Mouse (Mus musculus) MEL (cell line): ENCODE data around the gene Olfr504. TPM values are rescaled to one million over a fixed set of nuclear protein-coding genes. Genes with fewer than 3 reads are reported as not detected.

Source experiments
- DNase-seq: peaks from one replicate; pipeline ENCODE4 v3.0.0; 2011; ENCODE audit warnings: low read depth, low spot score
- H3K27ac ChIP-seq: 2 replicates; pipeline ENCODE4 v1.5.1; 2012; ENCODE audit warnings: low read depth, mild to moderate bottlenecking, control low read depth, low read length, moderate library complexity; ENCODE audit not compliant: control insufficient read depth
- H3K27me3 ChIP-seq, 2 experiments: fragments of 150-350 bp in 1 of 2; sonication (generic) in 1 of 2; 2 replicates each; pipeline ENCODE4 v1.6.1; 2012; ENCODE audit warnings: low read length in 2 of 2, mild to moderate bottlenecking in 2 of 2, improper control_type of control experiment in 1 of 2, moderate library complexity in 1 of 2; ENCODE audit not compliant: insufficient read depth in 2 of 2, control insufficient read depth in 1 of 2
- H3K36me3 ChIP-seq, 2 experiments: 2 replicates each; pipeline ENCODE4 v1.6.1; 2012 to 2014; ENCODE audit warnings: low read length in 2 of 2, improper control_type of control experiment in 1 of 2, inconsistent platforms in 1 of 2, mild to moderate bottlenecking in 1 of 2; ENCODE audit not compliant: insufficient read depth in 2 of 2, control insufficient read depth in 1 of 2
- H3K4me1 ChIP-seq, 2 experiments: fragments of 150-350 bp in 1 of 2; sonication (generic) in 1 of 2; 2 replicates each; pipeline ENCODE4 v1.6.1; 2012; ENCODE audit warnings: low read length in 2 of 2, improper control_type of control experiment in 1 of 2, mild to moderate bottlenecking in 1 of 2; ENCODE audit not compliant: insufficient read depth in 2 of 2, control insufficient read depth in 1 of 2
- H3K4me3 ChIP-seq, 2 experiments: fragments of 150-350 bp in 1 of 2; sonication (generic) in 1 of 2; 2 replicates each; pipeline ENCODE4 v1.5.1; 2012; ENCODE audit warnings: low read depth in 2 of 2, low read length in 2 of 2, mild to moderate bottlenecking in 2 of 2, moderate library complexity in 2 of 2, control low read depth in 1 of 2, improper control_type of control experiment in 1 of 2; ENCODE audit not compliant: control insufficient read depth in 1 of 2, insufficient read depth in 1 of 2
- H3K79me2 ChIP-seq: 2 replicates; pipeline ENCODE4 v1.6.1; 2012; ENCODE audit warnings: mild to moderate bottlenecking, low read length, moderate library complexity; ENCODE audit not compliant: control insufficient read depth, poor library complexity, insufficient read depth
- H3K9ac ChIP-seq: 2 replicates; pipeline ENCODE4 v1.6.1; 2012; ENCODE audit warnings: low read depth, mild to moderate bottlenecking, control low read depth, low read length, moderate library complexity; ENCODE audit not compliant: control insufficient read depth, poor library complexity, severe bottlenecking
- H3K9me3 ChIP-seq: fragments of 150-350 bp; sonication (generic); replicated peaks from 2 replicates; pipeline ENCODE4 v1.6.1; 2012; ENCODE audit warnings: mild to moderate bottlenecking, low read length, improper control_type of control experiment, moderate library complexity; ENCODE audit not compliant: insufficient read depth
- BHLHE40 ChIP-seq: IDR thresholded peaks from 2 replicates; pipeline ENCODE4 v1.6.1; 2012; ENCODE audit warnings: low read depth, mild to moderate bottlenecking, inconsistent platforms, low read length, improper control_type of control experiment, borderline replicate concordance
- CHD2 ChIP-seq: IDR thresholded peaks from 2 replicates; pipeline ENCODE4 v1.6.1; 2011; ENCODE audit warnings: low read length, improper control_type of control experiment
- CTCF ChIP-seq, 3 experiments: IDR thresholded peaks in 2 of 3; conservative IDR thresholded peaks in 1 of 3; 2 replicates each; pipeline ENCODE4 v1.5.1; 2011 to 2012; ENCODE audit warnings: low read length in 3 of 3, low read depth in 2 of 3, mild to moderate bottlenecking in 2 of 3, improper control_type of control experiment in 1 of 3, inconsistent platforms in 1 of 3, mixed read lengths in 1 of 3, moderate library complexity in 1 of 3; ENCODE audit not compliant: control insufficient read depth in 1 of 3, insufficient read depth in 1 of 3, poor library complexity in 1 of 3, severe bottlenecking in 1 of 3
- E2F4 ChIP-seq: IDR thresholded peaks from 2 replicates; pipeline ENCODE4 v1.6.1; 2011; ENCODE audit warnings: low read depth, low read length, improper control_type of control experiment, borderline replicate concordance
- EP300 ChIP-seq, 2 experiments: IDR thresholded peaks; 2 replicates each; pipeline ENCODE4 v1.6.1; 2011; ENCODE audit warnings: improper control_type of control experiment in 2 of 2, low read length in 2 of 2, low read depth in 1 of 2, mild to moderate bottlenecking in 1 of 2
- ETS1 ChIP-seq: IDR thresholded peaks from 2 replicates; pipeline ENCODE4 v1.6.1; 2012; ENCODE audit warnings: low read depth, mild to moderate bottlenecking, inconsistent platforms, low read length, improper control_type of control experiment, moderate library complexity
- GABPA ChIP-seq: IDR thresholded peaks from 2 replicates; pipeline ENCODE4 v1.6.1; 2012; ENCODE audit warnings: low read depth, mild to moderate bottlenecking, inconsistent platforms, low read length, improper control_type of control experiment, moderate library complexity
- GATA1 ChIP-seq: IDR thresholded peaks from 2 replicates; pipeline ENCODE4 v1.6.1; 2011; ENCODE audit warnings: low read depth, low read length, improper control_type of control experiment
- JUND ChIP-seq: IDR thresholded peaks from 2 replicates; pipeline ENCODE4 v1.6.1; 2011; ENCODE audit warnings: low read depth, mild to moderate bottlenecking, improper control_type of control experiment, low read length
- MAFK ChIP-seq: IDR thresholded peaks from 2 replicates; pipeline ENCODE4 v1.6.1; 2011; ENCODE audit warnings: low read depth, mild to moderate bottlenecking, low read length, improper control_type of control experiment, borderline replicate concordance
- MAZ ChIP-seq: IDR thresholded peaks from 2 replicates; pipeline ENCODE4 v1.6.1; 2012; ENCODE audit warnings: low read depth, mild to moderate bottlenecking, inconsistent platforms, low read length, improper control_type of control experiment
- MEF2A ChIP-seq: IDR thresholded peaks from 2 replicates; pipeline ENCODE4 v1.6.1; 2014; ENCODE audit warnings: low read depth, mild to moderate bottlenecking, inconsistent platforms, low read length, improper control_type of control experiment; ENCODE audit not compliant: poor library complexity, insufficient replicate concordance, severe bottlenecking; ENCODE audit errors: extremely low read depth
- MYB ChIP-seq: IDR thresholded peaks from 2 replicates; pipeline ENCODE4 v1.6.1; 2011; ENCODE audit warnings: mild to moderate bottlenecking, low read depth, low read length, improper control_type of control experiment
- MYC ChIP-seq: IDR thresholded peaks from 2 replicates; pipeline ENCODE4 v1.6.1; 2011; ENCODE audit warnings: low read depth, mild to moderate bottlenecking, low read length, improper control_type of control experiment, moderate library complexity
- NRF1 ChIP-seq: IDR thresholded peaks from 2 replicates; pipeline ENCODE4 v1.6.1; 2014; ENCODE audit warnings: low read depth, mild to moderate bottlenecking, inconsistent platforms, low read length, improper control_type of control experiment, moderate library complexity; ENCODE audit not compliant: poor library complexity, insufficient read depth, severe bottlenecking
- POLR2A ChIP-seq, 2 experiments: IDR thresholded peaks; 2 replicates each; pipeline ENCODE4 v1.6.1; 2011 to 2012; ENCODE audit warnings: low read length in 2 of 2, mild to moderate bottlenecking in 2 of 2, control low read depth in 1 of 2, improper control_type of control experiment in 1 of 2, low read depth in 1 of 2, moderate library complexity in 1 of 2; ENCODE audit not compliant: control insufficient read depth in 1 of 2, insufficient read depth in 1 of 2, poor library complexity in 1 of 2
- POLR2AphosphoS2 ChIP-seq: IDR thresholded peaks from 2 replicates; pipeline ENCODE4 v1.6.1; 2011; ENCODE audit warnings: low read length, improper control_type of control experiment
- RAD21 ChIP-seq: IDR thresholded peaks from 2 replicates; pipeline ENCODE4 v1.6.1; 2011; ENCODE audit warnings: mild to moderate bottlenecking, low read depth, low read length, improper control_type of control experiment
- RCOR1 ChIP-seq: IDR thresholded peaks from 2 replicates; pipeline ENCODE4 v1.6.1; 2012; ENCODE audit warnings: low read depth, mild to moderate bottlenecking, inconsistent platforms, low read length, improper control_type of control experiment
- SIN3A ChIP-seq: IDR thresholded peaks from 2 replicates; pipeline ENCODE4 v1.6.1; 2012; ENCODE audit warnings: low read length, improper control_type of control experiment, inconsistent platforms
- SMC3 ChIP-seq: IDR thresholded peaks from 2 replicates; pipeline ENCODE4 v1.6.1; 2011; ENCODE audit warnings: low read depth, low read length, improper control_type of control experiment
- TAL1 ChIP-seq: IDR thresholded peaks from 2 replicates; pipeline ENCODE4 v1.6.1; 2012; ENCODE audit warnings: mild to moderate bottlenecking, inconsistent platforms, low read length, moderate library complexity, mixed read lengths
- TCF12 ChIP-seq: IDR thresholded peaks from 2 replicates; pipeline ENCODE4 v1.6.1; 2014; ENCODE audit warnings: low read depth, mild to moderate bottlenecking, inconsistent platforms, low read length, improper control_type of control experiment, moderate library complexity
- UBTF ChIP-seq: IDR thresholded peaks from 2 replicates; pipeline ENCODE4 v1.6.1; 2012; ENCODE audit warnings: low read depth, mild to moderate bottlenecking, inconsistent platforms, low read length, improper control_type of control experiment, moderate library complexity, borderline replicate concordance; ENCODE audit not compliant: insufficient read depth
- ZKSCAN1 ChIP-seq: IDR thresholded peaks from 2 replicates; pipeline ENCODE4 v1.6.1; 2012; ENCODE audit warnings: low read depth, mild to moderate bottlenecking, inconsistent platforms, low read length, improper control_type of control experiment, moderate library complexity
- ZMIZ1 ChIP-seq: IDR thresholded peaks from 2 replicates; pipeline ENCODE4 v1.6.1; 2012; ENCODE audit warnings: low read depth, mild to moderate bottlenecking, inconsistent platforms, low read length, improper control_type of control experiment, moderate library complexity
- ZNF384 ChIP-seq: IDR thresholded peaks from 2 replicates; pipeline ENCODE4 v1.6.1; 2012; ENCODE audit warnings: low read depth, mild to moderate bottlenecking, inconsistent platforms, low read length, improper control_type of control experiment
- polyA plus RNA-seq, 2 experiments: library from polyadenylated mRNA; stranded (reverse) in 1 of 2; unstranded in 1 of 2; fragments of >175 nt in 1 of 2; fragments of >200 nt in 1 of 2; gene quantifications; 2 replicates each; pipeline versions ENCODE4 v1.2.1 to v1.2.4; 2012; ENCODE audit warnings: low replicate concordance in 2 of 2, low read depth in 1 of 2; ENCODE audit not compliant: insufficient read length in 2 of 2, insufficient read depth in 1 of 2, missing spikeins in 1 of 2
- total RNA-seq: library from RNA; depleted of rRNA; stranded (reverse); fragments of 300-350 nt; gene quantifications from 2 replicates; pipeline ENCODE4 v1.2.3, GENCODE M21; 2012

Olfr504 gene
- total and polyA plus RNA-seq, 3 experiments = not detected

DNA sequence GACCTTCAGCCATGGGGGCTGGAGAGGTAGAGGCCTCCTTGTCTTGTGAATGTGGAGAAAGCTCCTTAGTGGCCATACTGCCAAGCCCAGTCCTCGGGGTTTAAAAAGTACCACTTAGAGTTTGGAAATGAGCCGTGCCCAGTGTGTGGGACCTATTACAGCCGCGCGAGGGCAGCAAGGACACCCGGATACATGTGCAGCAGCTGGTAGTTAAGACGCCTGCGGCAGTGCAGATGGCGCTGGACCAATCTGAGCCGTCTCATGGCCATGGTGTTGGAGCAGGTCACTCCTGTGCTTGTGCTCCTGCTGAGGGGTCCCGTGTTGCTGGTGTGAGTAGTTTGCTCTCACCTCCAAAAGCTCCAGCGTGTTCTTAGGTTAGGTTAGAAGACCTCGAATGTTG is 23.2 kb downstream of the Olfr504 start:
- TF ChIP-seq EP300 (IDR thresholded peaks at IDR 0.05; ENCODE audit: low read depth in 1 of 2, low read length in 2 of 2) (no peak), POLR2A (IDR thresholded peaks at IDR 0.05; ENCODE audit: control insufficient read depth in 1 of 2, insufficient read depth in 1 of 2, low read depth in 1 of 2, low read length in 2 of 2, poor library complexity in 1 of 2) (no peak), GABPA (no peak), MYB (no peak), BHLHE40 (no peak), E2F4 (no peak), UBTF (no peak), ZMIZ1 (no peak), GATA1 (no peak), ZKSCAN1 (no peak), ZNF384 (no peak), JUND (no peak), CTCF (IDR thresholded peaks at IDR 0.05 in 2 of 3, conservative IDR thresholded peaks at IDR 0.05 in 1 of 3; ENCODE audit: control insufficient read depth in 1 of 3, insufficient read depth in 1 of 3, low read depth in 2 of 3, low read length in 3 of 3, poor library complexity in 1 of 3, severe bottlenecking in 1 of 3) (no peak), TCF12 (no peak), MYC (no peak), MAFK (no peak), ETS1 (no peak), POLR2AphosphoS2 (no peak), NRF1 (no peak)
- no peaks in the 10 kb centered on the region for H3K36me3 ChIP-seq
- no peaks in the 10 kb centered on the region for H3K27me3 ChIP-seq

DNA sequence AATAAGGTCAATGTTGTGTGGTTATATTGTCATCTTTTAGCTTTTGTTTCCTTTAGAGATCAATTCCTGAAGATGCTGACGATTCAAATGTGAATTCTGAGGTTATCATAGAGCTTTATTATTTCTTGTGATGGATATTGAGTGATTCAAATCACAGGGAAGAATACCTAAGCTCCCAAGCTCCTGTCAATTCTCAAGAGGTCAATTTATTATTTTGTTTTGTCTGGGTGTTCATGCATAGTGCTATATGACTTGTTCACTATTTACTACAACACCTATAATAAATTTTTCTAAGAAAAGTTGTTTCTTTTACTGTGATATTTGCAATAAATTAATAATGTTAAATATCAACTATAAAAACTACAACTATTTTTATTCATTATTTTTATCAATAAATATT is 40.6 kb downstream of the Olfr504 start, which contains the start of gene Olfr502:
Gene Olfr502 (minus strand): TSS at position 101 of the 400 bp plus-strand sequence.
- Histone ChIP-seq H3K4me3 (no peak within 1 kb of the TSS), H3K36me3 (no peaks in the 10 kb centered on the region), H3K9me3 (no peaks in the 10 kb centered on the region), H3K79me2 (no peaks in the 10 kb centered on the region), H3K27ac (no peak within 1 kb of the TSS), H3K9ac (no peak within 1 kb of the TSS), H3K27me3 (no peaks in the 10 kb centered on the region), H3K4me1 (no peaks in the 10 kb centered on the region)
- no peak for DNase-seq
- no peak for TF ChIP-seq SIN3A
- TF ChIP-seq RAD21 = no peak
- TF ChIP-seq MAFK = no peak
- TF ChIP-seq GATA1 = no peak
- no peak for TF ChIP-seq MAZ
- TF ChIP-seq ZKSCAN1 = no peak
- no peak for TF ChIP-seq POLR2AphosphoS2
- TF ChIP-seq SMC3 = no peak
- TF ChIP-seq CHD2 = no peak
- TF ChIP-seq MYC = no peak
- TF ChIP-seq NRF1 = no peak
- TF ChIP-seq UBTF = no peak
- TF ChIP-seq MYB = no peak
- TF ChIP-seq BHLHE40 = no peak
- TF ChIP-seq MEF2A = no peak
- no peak for TF ChIP-seq RCOR1
- no peak for TF ChIP-seq ZMIZ1
- TF ChIP-seq ZNF384 = no peak
- TF ChIP-seq TAL1 = no peak
- TF ChIP-seq, all 39 proteins: peak for 0

More for the DNA sequence above, 23.2 kb downstream of the Olfr504 start:
- no peak overlapping the region for H3K4me3 ChIP-seq
- no peaks in the 10 kb centered on the region for H3K79me2 ChIP-seq
- no peak for DNase-seq
- no peak overlapping the region for H3K9ac ChIP-seq
- H3K27ac ChIP-seq = no peak overlapping the region
- no peaks in the 10 kb centered on the region for H3K4me1 ChIP-seq
- H3K9me3 ChIP-seq = no peaks in the 10 kb centered on the region
